Mouse (Mus musculus) T-cell, adult 2 months (primary cell): ENCODE data around the gene Plekhm2.

Experiments used
- DNase-seq: peaks from one replicate; pipeline ENCODE4 v3.0.0; 2022; ENCODE audit warnings: low spot score

Gene Plekhm2

GRCm38 (mm10) chr4:141632111-141632873 lies 32.4 kb downstream of the Plekhm2 start:
- no peak for DNase-seq

GRCm38 (mm10) chr4:141631250-141631649 lies 33.4 kb downstream of the Plekhm2 start:
- no peak for DNase-seq

- no peak for DNase-seq
Observed at GRCm38 (mm10) chr4:141630021-141630420, 34.7 kb downstream of the Plekhm2 start.

GRCm38 (mm10) chr4:141628661-141629060 lies 36.0 kb downstream of the Plekhm2 start:
- DNase-seq = no peak

GRCm38 (mm10) chr4:141627502-141627901 lies 37.2 kb downstream of the Plekhm2 start:
- no peak for DNase-seq

GRCm38 (mm10) chr4:141625774-141626550 lies 38.7 kb downstream of the Plekhm2 start:
- DNase-seq = no peak

- DNase-seq = no peak
Observed at GRCm38 (mm10) chr4:141624983-141625773, 39.5 kb downstream of the Plekhm2 start.

- no peak for DNase-seq
Observed at GRCm38 (mm10) chr4:141624134-141624533, 40.6 kb downstream of the Plekhm2 start.

GRCm38 (mm10) chr4:141623666-141624065 lies 41.0 kb downstream of the Plekhm2 start, which contains the start of gene Slc25a34:
TSS of gene Slc25a34 (minus strand) at chr4:141623821.
- DNase-seq = no peak

- DNase-seq = no peak
Observed at GRCm38 (mm10) chr4:141623037-141623436, 41.7 kb downstream of the Plekhm2 start.

GRCm38 (mm10) chr4:141622580-141622979 lies 42.1 kb downstream of the Plekhm2 start:
- DNase-seq = no peak

- DNase-seq = no peak
Observed at GRCm38 (mm10) chr4:141622091-141622490, 42.6 kb downstream of the Plekhm2 start.

GRCm38 (mm10) chr4:141621297-141621696 lies 43.4 kb downstream of the Plekhm2 start:
- no peak for DNase-seq

GRCm38 (mm10) chr4:141619299-141619883 lies 45.3 kb downstream of the Plekhm2 start:
- no peak for DNase-seq

- DNase-seq = peak; percentile 51
Observed at GRCm38 (mm10) chr4:141618565-141619243, 46.0 kb downstream of the Plekhm2 start, which contains the start of gene Tmem82. TSS of gene Tmem82 (minus strand) at chr4:141618633.

- no peak for DNase-seq
Observed at GRCm38 (mm10) chr4:141617863-141618564, 46.7 kb downstream of the Plekhm2 start.

- DNase-seq = peak; percentile 33
Observed at GRCm38 (mm10) chr4:141617299-141617698, 47.4 kb downstream of the Plekhm2 start.

GRCm38 (mm10) chr4:141616811-141617210 lies 47.9 kb downstream of the Plekhm2 start:
- DNase-seq = no peak

- DNase-seq = no peak
Observed at GRCm38 (mm10) chr4:141614946-141615345, 49.8 kb downstream of the Plekhm2 start.

- DNase-seq = no peak
Observed at GRCm38 (mm10) chr4:141609538-141609937, 55.2 kb downstream of the Plekhm2 start.

- no peak for DNase-seq
Observed at GRCm38 (mm10) chr4:141605861-141606260, 58.8 kb downstream of the Plekhm2 start, which contains the start of gene Fblim1. TSS of gene Fblim1 (minus strand) at chr4:141606096.
